Mouse (Mus musculus) ovary, adult 18-20 months (tissue): ENCODE measurements around the gene Hes1.
"Not testable (repeated sequence)": the region's sequence is repeated elsewhere in the genome, so short reads cannot be mapped to it uniquely, and the experiment has no call there.

Experiments
- DNase-seq: peaks from one replicate; pipeline ENCODE4 v3.0.0; 2022; ENCODE audit warnings: low spot score, mixed read lengths

Gene Hes1

DNA sequence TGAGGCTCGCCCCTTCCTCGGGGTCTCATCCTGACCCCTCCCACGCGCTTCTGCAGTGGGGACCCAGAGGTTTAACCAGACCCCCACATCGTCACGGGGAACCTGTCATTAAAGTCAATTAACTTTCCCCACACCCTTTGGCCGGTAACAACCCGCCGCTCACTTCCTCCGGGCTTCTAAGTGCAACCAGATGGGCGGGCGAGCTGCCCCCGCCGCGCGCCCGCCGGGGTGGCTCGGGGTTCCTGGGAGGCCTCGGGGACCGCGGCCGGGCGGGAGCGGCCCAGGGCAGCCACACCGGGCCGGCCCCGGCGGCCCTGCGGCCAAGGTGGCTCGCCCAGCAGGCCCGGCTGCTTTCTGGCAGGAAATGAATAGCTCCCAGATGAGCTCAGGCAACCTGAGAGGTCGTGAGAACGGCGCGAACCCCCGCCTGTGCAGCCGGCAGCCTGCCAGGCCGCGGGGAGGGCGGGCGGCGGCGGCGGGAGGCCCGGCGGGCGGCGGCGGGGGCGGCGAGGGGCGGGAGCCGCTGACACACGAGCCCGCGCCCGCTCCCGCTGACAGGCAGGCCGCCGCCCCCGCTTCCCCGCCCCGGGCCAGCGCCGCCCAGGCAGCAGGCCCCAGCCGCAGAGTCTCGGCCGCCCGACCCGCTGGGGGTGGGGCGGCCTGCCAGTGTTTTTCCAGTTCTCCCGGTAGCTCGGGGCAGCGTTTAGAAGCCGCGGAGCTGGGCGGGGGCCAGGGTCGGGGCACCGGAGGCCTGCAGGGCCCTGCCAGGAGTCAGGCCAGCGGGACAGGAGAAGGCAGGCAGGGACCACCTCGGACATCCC, 6.0 kb downstream of the Hes1 start:
- peak; percentile 89 for DNase-seq

DNA sequence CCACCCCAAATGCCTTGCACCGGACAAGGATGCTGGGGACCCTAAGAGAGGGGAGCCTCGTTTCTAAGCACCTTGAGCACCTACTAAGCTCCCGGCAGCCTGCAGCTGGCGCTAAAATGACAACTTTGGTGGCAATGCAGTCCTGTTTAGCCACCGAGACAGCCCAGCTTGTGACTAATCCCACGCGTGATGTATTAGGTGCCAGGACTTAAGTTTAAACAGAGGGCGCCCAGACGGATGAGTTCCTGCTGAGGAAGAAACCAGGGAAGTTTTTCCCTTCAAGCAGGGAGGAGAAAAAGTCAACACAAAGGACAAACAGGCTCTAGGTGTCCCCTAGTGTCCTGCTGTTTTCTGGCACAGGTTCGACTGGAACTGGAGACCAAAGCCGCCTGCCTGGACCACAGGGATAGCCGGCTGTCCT, 6.6 kb downstream of the Hes1 start:
- DNase-seq: no peak

DNA sequence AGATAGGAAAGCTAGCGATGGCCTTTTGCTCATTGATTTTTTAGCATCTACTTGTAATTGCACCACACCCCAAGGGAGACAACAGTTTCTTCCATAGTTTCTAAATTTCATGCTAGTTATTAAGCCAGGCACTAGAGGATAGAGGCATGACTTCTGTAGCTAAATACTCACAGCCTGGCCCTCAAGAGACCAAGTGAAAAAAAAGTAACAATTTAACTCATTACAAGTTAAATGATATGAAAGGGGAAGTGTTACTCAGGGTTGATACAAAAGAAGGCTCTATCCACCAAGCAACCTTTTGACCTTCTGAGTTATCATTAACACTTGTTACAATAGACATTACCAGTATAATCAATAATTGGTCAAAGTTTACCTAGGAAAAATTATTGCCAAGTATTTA, 9.1 kb downstream of the Hes1 start:
- no peak for DNase-seq

DNA sequence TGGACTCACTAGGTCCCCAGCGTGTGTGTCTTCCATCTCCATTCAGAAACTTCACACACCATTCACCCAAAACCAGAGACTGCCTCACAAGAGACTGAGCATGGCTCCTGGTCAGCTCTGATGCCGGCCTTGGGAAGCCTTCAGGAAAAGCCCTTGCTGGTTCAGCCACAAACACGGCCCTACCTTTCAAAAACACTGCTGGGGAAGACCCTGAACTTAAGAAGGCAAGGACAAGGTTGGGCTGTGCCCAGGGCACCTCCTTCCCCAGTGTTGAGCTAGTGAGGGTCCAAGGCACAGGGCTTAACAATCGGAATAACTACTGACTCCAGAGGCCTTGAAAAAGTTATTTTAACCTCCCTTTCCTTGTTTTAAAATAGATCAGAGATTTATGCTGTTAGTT, 17.3 kb downstream of the Hes1 start:
- DNase-seq: peak; percentile 70

DNA sequence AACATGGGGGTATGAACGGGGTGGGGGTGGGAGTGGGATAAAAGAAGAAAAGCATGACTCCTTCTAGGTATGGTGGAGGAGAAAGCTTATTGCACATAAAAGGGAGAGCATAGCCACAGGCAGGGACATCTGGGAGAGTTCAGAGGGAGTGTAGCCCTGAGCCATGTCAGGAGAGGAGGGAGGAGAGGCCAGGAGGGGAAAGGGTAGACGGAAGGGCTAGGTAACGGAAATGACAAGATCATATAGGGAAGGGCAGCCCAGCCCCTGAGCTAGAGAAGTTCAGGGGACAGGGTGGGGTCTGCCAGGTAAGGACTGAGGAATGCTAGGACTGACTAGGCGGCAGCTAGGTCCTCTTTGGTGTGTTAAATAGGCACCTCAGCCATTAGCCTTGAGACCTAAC, 17.8 kb downstream of the Hes1 start:
- no peak for DNase-seq

DNA sequence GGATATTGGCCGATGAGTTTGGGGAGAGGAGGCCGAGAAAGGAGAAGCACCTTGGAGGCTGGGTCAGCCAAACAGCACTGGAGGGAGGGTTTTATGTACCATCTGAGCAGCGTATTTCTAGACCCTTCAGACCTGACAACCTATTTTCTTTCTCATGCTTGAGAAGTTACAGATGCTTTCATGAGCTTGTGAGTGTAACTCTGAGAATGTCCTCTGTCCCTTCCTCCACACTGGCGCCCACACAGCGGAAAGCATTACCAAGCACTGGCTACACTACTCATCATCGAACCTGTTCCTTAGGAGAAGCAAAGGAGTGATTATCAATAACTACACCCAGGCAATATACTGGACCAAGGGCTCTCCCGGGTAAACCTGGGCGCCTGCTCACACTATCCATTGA, 18.8 kb downstream of the Hes1 start:
- no peak for DNase-seq

DNA sequence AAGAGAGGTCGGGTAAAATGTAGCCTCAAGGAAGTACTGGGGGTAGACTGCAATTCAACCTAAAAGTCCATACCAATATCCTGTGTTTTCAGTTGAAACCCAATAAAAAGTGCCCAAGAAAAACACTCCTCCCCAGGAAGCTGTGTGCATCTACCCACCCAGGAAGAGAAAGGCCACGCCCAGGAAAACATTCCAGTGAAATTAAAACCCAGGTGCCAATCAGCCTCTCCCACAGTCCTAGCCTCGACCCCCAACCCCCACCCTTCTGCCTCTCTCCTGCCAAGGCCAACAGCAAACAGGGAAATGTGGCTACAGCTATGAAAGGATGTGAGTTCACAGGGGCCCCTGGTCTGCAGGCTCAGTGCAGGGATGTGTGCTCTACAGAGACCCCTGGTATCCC, 19.4 kb downstream of the Hes1 start:
- DNase-seq: no peak

DNA sequence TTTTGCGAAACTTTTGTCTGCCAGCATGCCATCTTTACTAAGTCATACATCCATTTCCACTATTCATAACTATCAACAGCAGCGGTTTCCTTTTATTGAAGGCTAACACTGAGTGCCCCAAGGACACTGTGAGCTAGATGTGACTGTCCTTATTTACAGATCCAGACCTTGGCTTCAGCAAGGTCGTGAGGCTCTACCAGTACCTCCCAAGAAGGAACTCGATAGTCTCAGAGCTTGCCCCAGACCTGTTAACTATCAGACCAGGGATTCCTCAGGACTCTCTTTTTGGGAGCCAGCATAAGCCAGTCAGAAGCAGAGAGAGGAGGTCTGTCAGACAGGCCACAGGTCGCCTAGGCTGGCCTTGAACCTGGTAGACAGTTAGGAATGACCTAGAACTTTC, 24.5 kb downstream of the Hes1 start:
- peak; percentile 54 for DNase-seq

DNA sequence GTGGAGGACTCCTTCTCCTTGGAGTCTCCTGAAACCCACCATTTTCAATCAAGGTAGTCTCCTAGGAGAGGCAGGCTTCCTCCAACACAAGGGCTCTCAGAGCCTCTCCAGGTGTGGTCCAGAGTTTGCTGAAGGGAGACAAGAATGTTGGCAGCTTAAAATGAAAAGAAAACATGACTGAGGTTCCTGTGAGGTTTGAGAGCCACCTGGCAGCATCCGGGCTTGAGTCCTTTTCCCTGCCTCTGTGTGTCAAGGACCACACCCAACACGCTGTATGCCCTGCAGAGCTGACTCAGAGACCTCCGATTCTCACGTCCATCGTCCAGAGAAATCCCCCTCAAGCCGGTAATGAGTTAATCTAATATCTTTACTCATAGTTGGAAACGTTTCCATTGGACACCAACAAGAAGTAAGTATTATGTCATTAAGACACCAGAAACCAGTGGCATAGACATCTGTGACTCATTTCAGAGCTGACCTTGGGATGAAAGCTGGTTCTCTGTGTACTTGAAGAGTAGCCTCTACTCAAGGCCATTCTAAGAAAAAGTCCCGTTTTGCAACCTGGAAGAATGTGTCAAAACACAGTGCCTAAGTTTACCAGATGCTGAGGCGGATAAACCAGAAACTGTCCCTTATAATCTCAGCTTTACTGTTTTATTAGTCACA, 26.1 kb downstream of the Hes1 start:
- DNase-seq: peak; percentile 62

DNA sequence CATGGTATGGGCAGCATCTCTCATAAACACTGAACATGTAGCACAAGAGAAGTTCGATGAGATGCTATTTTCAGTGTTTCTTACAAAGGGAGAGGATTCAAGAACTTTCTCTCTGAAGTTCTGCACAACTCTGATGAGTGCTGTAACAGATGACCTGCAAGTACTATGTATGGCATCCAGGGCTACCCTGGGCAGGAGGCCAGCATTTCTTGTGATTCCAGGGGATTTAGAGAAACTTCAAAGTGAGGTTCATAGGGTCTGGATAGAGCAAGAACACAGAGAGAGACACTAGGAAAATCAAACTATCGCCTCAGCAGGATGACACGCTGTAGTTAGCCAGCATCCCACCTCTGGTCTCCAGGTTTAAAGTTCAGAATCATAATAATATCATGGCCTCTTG, 31.9 kb downstream of the Hes1 start:
- no peak for DNase-seq

DNA sequence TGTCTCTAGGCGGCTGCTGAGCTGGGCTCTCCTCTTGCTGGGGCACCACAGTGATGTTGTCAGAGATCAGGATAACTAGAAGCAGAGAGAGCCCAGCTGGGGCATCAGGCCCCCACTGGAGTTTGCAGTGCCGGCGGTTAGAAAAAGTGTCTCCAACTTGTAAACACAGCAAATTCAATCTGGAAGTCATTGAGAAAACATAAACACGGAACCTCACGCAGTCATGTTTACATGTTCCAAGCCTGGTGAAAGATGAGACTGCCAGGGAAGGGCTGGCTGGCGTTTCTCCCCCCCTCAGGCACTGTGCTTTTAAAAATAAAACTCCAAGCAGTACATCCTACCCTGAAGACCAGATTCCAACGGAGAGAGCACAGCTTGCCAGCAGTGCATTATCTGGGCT, 32.3 kb downstream of the Hes1 start:
- DNase-seq: peak; percentile 47

DNA sequence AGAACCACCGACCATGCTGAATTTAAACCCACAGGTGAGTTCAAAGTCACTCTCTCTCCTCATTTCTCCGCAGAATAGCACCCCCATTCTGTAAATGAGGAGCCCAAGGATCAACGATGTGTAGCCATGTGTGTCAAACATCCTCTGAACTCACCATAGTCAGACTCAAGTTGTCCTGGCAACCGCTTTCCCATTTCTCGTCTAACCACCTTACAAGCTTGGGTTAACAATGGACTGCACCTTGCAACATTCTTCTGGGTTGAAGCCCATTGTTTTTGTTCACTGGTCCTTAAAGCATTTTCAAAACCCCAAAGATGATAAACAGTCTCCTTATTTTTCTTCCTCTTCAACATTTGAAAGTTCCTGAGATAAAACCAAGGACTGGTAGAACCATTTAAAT, 34.9 kb downstream of the Hes1 start:
- no peak for DNase-seq

DNA sequence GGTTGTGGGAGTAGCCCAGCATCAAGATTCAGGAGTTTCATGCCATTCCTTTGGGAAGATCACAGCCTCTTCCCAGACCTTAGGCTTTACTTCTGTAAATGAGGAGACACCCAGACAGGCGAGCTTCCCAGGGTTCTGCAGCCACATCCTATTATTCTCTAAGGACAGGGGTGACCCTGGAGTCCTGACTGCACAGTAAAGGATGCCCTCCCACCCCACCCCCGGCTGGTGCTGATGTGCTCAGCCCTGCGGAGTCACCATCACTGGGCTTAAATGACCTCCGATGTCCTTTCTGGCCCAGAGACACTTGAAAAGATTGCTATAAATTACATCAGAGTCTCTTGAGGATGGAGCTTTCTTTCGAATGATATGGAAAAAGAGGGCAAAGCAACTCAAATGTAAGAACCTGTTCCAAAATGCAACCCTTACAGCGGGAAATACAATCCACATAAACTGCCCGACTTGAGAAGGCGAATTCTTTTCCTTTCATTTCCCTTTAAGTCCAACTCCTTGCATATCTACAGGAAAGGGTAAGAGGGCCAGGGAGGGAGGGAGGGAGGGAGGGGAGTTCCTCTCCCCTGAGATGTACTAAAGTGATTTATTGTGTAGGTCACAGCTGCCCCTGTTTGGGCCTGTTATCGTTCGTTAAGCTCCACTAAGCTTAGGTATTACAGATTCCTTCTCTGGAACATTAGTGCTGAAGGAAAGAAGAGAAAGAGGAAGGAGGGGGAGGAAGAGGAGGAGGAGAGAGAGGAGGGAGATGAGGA, 38.1 kb downstream of the Hes1 start:
- DNase-seq: no peak

DNA sequence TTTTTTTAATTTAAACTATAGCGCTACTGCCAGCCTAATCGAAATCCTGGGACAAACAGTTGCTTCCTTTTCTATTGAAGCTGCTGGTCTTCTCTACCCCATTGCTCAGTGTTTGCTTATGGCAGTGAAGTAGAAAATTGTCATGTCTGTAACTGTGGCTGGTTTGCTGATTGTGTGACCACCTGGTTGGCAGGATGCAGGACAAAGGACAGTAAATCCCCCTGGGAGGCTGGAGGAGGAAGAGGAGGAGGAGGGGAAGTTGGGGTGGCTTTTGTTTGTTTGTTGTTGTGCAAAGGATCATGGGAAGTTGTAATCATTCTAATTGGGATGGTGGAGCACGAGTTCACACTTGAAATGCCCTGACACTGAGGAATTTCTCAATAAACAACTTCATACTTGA, 38.8 kb downstream of the Hes1 start:
- no peak for DNase-seq

DNA sequence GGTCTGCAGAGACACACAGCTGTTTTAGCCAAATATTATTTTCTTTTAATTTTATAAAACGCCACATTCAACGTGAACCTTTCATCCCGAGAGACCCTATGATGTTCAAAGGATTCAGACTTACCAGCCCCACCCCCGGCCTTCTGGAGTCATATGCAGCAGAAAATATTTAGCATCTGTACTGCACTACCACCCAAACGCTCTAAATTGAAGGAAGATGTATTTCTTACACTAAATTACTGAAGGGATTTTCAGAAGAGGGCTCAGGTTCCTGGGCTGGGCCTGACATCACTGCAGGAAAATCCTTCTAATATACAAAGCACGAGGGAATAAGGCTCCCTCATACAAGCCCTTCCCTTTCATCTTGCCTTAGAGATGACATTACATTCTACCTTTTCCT, 39.3 kb downstream of the Hes1 start:
- no peak for DNase-seq

DNA sequence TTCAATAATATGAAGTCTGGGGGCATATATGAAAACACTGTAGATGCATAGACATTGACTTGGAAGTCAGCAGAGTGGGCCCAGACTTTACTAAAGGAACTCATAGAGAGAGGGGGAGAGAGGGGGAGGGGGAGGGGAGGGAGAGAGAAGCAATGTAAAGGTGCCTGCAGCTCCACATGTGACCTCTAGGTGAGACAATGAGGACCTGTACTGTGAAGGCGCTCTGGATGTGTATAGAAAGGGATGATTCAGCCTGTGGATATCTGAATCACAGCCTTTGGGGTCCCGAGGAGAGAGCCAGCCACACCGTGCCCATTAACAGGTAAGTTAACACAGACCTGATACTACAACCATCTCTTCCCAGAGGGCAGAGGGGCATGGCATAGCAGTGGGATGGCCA, 40.2 kb downstream of the Hes1 start:
- no peak for DNase-seq

DNA sequence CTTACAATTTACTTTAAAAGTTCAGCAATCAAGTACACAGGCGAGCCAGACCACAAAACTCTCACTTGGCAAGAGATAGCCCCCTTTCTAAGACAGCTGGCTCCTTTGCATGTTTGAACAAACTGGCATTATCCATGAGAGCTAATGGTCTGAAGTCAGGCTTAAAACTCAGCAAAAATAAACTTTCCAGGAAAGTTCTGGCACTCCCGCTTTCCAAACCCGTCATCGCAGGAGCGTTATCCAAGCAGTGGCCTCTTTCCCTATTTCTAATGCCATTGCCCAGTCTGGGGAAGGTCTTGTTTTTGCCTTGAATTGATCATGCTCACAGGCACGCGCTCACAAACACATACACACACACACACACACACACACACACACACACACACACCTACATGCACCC, 41.3 kb downstream of the Hes1 start:
- no peak for DNase-seq

DNA sequence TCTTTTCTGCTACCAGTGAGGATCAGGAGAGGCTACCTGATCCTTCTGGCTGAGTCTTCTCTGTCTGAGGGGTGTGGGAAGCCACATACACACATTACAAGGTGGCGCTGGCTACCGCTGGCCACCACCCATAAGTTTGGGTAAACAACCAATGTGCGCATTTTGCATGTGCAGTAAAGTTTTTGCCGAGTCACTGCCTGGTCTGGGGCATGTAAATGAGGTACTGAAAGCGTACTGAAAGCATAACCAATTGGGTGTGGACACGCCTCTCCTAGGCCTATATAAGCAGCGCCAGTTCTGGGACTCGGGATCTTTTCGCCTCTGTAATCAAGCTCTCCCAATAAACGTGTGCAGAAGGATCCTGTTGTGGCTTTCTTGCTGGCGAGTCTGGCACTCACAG, 44.0 kb downstream of the Hes1 start:
- DNase-seq: not testable (repeated sequence)

DNA sequence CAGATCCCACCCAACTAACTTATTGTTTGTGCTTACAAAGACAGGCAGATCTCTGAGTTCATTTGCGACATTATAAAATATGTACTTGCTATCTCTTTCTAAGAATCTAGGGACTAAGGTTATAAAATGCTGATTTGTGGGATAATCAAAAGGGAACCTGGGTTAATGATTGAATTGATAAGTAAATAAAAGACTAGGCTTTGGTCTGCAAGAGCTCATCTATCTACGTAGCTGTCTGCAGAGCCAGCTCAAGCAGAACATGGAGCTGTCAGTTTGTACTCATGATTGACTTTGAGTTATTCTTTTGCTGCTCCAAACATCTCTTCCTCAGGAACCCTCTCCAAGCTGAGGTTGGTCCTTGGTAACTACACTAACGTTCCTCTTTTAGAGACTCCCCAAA, 46.3 kb downstream of the Hes1 start:
- DNase-seq: no peak

DNA sequence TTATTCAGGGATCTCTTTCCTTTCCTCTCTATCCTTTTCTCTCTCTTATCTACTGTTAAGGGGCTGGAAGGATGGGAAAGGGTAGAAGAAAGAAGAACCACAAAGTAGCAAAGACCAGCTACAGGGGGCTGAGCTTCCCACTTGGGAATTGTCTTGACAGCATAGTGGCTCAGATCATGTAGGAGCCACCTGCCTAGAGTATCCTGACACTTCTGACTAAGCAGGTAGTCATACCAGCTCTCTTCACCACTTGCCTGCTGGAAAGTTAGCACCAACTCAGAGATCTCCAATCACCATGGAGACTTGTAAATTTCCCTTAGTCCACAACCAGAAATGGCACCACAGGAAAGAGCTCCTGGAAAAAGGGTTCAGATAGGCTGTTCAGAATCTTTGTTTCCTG, 46.9 kb downstream of the Hes1 start:
- no peak for DNase-seq

DNA sequence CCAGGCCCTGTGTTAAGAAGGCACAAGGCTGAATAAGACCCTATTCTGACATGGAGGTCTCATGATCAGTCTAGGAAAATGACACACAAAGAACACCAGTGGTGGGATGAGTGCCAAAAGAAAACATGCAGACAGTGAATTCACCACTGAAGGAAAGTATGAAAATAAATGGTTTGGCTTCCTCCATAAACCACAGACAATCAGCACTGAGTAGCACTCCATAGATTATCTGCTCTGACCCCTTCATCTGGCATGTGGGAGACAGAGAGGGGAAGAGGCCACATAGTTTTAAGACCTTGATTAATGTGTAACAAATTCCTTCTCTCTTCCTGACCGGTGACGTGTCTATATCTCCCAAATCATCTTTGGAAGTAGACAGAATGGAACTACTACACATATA, 47.4 kb downstream of the Hes1 start:
- no peak for DNase-seq

DNA sequence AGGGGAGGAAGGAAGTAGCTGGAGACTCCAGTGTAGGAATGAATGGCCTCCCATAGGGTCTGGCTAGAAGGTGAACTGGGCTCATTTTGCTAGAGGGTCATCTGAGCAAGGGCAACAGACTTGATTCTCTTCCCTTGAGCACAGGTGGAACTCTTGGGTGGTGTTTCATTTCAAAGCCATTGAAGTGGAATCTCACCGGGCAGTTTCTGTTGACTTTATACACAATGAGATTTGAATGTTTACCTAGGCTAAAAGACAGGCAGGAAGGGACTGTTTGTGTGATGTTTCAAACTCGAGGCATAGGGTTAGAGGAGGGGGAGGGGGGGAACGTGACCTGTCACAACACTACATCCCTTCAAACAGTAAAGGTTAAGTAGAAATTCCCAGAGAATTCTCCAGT, 49.0 kb downstream of the Hes1 start:
- no peak for DNase-seq

DNA sequence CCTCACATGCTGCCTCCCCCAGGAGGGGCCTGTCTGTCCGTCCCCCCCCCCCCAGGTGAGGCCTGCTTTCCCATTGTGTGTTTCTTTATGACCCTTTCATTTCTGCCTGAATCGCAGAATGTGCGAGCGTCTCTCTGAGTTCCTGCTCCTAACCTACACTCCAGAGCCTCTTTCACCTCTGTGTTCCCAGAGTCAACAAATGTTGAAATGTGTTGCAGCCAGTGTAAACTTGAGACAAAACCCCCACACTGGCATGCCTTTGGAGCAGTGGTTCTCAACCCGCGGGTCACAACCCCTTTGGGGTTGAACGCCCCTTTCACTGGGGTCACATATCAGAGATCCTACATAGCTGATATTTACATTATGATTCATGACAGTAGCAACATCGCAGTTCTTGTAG, 49.6 kb downstream of the Hes1 start:
- DNase-seq: no peak
